ENCODE assay signal across 23 mouse cellular contexts in genomic region chr12:111152579-111152978, GRCm38 (mm10). TPM values are rescaled to one million over a fixed set of nuclear protein-coding genes. Genes with fewer than 3 reads are reported as not detected.
"Had no signal": no experiment of that assay in that cellular context is flagged by ENCODE, and none has a peak within 500 bp of the region (broad histone marks: within the 10 kb centered on the region; RNA-seq: fewer than 3 reads in every experiment).

No protein-coding gene starts in this region.

- H3K36me3 ChIP-seq: midbrain, embryonic 10.5 days; midbrain, embryonic 12.5 days; neural tube, embryonic 12.5 days; stomach, embryonic 15.5 days had no signal

- H3K9ac ChIP-seq: liver, postnatal 0 days; lung, embryonic 14.5 days; midbrain, embryonic 12.5 days; neural tube, embryonic 12.5 days; stomach, embryonic 15.5 days had no signal

- H3K4me1 ChIP-seq: midbrain, embryonic 12.5 days; neural tube, embryonic 12.5 days; stomach, embryonic 15.5 days had no signal

- DNase-seq: liver, postnatal 0 days; lung, postnatal 10 days; lung, postnatal 4 days; midbrain, embryonic 14.5 days; right cerebral cortex, postnatal 14 days; thymus, adult 2 months; thymus, postnatal 25 days; thymus, postnatal 4 days had no signal

- H3K4me3 ChIP-seq: midbrain, embryonic 10.5 days; midbrain, embryonic 12.5 days; myocyte; neural tube, embryonic 12.5 days; stomach, embryonic 15.5 days had no signal

- ATAC-seq: midbrain, embryonic 16.5 days had no signal

- H3K27me3 ChIP-seq: neural tube, embryonic 12.5 days; stomach, embryonic 15.5 days had no signal

- H3K9me3 ChIP-seq: midbrain, embryonic 10.5 days; midbrain, embryonic 12.5 days; neural tube, embryonic 12.5 days; stomach, embryonic 15.5 days had no signal

- H3K4me2 ChIP-seq: lung, embryonic 14.5 days; midbrain, embryonic 12.5 days; neural tube, embryonic 12.5 days; stomach, embryonic 15.5 days had no signal

- H3K27ac ChIP-seq: midbrain, embryonic 12.5 days; neural tube, embryonic 12.5 days; stomach, embryonic 15.5 days; stomach, postnatal 0 days had no signal

RNA-seq across cellular contexts. Expression of gene 4930595D18Rik, which starts 31.7 kb away (rescaled TPM):
- total RNA-seq: megakaryocyte, adult 5-6 weeks; megakaryocyte-erythroid progenitor cell, adult 5-6 weeks; neutrophil, adult 5-6 weeks had no signal
- polyA plus RNA-seq: liver, postnatal 0 days; lung, embryonic 14.5 days; lung, embryonic 16.5 days; midbrain, embryonic 10.5 days; midbrain, embryonic 12.5 days; midbrain, embryonic 14.5 days; midbrain, embryonic 16.5 days; myocyte; neural tube, embryonic 12.5 days; neural tube, embryonic 14.5 days; spleen, adult 2 months; stomach, embryonic 15.5 days; stomach, postnatal 0 days; thymus, adult 2 months; urinary bladder, adult 2 months had no signal
